Mouse (Mus musculus) G1E (cell line): ENCODE data around the gene Dnm3.

Experiments
- CTCF ChIP-seq: IDR thresholded peaks from 2 replicates; pipeline ENCODE4 v1.5.1; 2012; ENCODE audit warnings: low read depth, low read length, inconsistent platforms, mixed read lengths
- GATA1 ChIP-seq: IDR thresholded peaks from 2 replicates; pipeline ENCODE4 v1.6.1; 2012; ENCODE audit warnings: borderline replicate concordance, low read length, inconsistent platforms, mixed read lengths

DNA sequence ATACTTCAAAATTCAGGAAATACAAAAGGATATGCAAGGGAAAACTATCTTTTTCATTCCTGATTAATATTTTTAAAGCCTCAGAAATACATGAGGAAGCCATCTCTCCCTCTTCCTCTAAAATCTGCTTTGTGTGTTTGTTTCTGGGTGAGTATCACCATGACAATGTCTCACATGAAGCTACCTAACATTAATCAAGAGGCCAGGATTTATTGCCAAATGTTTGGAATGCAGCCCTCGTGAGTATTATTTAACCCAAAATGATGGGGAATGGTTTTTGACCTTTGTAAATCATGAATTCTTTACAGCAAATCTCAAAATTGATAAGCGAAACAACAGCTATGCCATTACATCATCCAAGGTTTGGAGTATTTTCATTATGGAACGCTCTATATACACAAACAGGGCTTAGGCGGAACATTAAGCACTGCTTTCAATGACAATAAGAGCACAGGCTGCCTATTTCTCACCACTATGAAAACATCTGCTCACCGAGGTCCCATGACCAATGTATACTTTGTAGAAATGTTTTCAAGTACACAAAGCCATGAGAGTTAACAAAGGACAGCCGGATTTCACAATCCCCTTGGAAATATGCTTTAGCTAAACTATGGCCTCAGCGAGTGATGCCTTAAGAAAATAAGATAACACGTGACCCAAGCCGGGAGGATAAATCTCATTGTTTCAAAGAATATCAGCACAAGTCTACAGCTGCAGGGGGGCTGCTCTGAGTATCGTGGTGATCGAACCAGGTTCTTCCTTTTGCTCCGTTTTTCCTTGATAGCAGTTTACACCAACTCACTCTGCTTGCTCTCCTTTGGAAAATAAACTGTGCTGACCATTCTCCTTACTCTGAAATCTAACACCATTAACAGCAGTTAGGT, 275.1 kb downstream of the Dnm3 start:
- TF ChIP-seq CTCF (no peak), GATA1 (no peak)
